Mouse (Mus musculus): ENCODE data around the gene Rrp15.

Gene Rrp15

DNA sequence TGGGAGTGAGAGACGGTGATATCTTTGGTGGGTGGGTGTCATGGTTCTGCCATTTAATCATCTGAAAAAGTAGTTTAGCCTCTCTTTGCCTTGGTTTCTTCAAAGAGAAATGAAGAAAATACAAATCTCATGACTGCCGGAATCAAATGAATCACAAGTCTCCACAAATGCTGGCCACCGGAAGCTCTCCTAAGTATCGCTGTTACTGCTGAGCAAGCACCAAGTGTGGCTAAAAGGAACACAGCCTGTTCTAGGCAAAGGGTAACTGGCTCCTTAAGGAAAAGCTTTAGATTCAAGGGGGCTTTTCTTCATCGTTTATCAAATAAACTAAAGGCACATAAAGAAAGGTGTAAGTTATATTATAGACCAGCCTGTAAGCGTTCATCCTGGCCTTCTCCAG, 73.9 kb downstream of the Rrp15 start:
- 85% methylated on average over 6 of the region's 6 CpGs for WGBS

DNA sequence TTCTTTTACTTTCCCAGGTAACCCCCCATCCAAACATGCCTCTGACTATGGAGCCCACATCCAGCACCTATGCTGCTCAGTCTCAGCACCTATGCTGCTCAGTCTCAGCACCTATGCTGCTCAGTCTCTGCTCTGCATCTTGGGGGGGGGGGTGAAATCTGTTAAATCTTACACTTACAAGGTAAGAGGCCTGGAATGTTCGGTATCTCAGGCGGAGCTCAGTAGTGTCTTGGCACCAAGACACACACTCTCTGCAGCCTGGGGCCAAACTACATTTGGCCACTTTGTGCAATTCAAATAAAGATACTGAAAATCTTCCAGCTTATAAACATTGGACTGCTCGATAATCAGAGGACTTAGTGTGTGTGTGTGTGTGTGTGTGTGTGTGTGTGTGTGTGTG, 74.5 kb downstream of the Rrp15 start:
- WGBS: 70% methylated on average over 3 of the region's 3 CpGs

DNA sequence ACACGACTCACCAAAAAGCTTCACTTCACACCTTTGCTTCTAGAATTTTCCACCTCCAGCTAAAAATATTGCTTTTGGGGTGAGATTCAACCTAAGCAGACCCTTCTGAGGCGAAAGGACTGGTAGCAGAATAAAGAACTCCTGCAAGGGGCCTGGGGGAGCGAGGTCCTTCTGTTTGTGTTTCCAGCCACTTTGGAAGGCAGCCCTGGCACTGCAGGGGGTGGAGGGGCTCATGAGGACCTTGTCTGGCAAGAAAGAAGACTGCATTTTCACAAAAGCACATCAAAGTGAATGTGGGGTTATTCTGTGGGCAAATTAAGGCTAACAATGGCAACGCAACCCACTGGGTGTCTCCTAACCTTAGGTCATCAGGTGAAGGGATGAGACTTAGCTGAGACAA, 76.0 kb downstream of the Rrp15 start:
- 70% methylated on average over 4 of the region's 4 CpGs for WGBS

Measured in cerebral cortex, adult 2 months (tissue).